Mouse (Mus musculus) T-cell, adult 2 months (primary cell): ENCODE results near the gene Slc25a11.
A peak's percentile ranks its signal among the peaks of the same experiment; 100 is the strongest.

Source experiments
- DNase-seq: peaks from one replicate; pipeline ENCODE4 v3.0.0; 2022; ENCODE audit warnings: low spot score

Slc25a11 gene

GRCm38 (mm10) chr11:70646691-70647650, at the start of gene Slc25a11, which contains the start of gene Rnf167:
Slc25a11 (minus strand) TSS chr11:70647479.
Rnf167 (plus strand) TSS chr11:70647235.
- peak; percentile 96 for DNase-seq

- no peak for DNase-seq
Measured at GRCm38 (mm10) chr11:70693504-70693903, 46.2 kb upstream of the Slc25a11 start.

- DNase-seq, result no peak
Measured at GRCm38 (mm10) chr11:70689578-70689977, 42.3 kb upstream of the Slc25a11 start.

GRCm38 (mm10) chr11:70688372-70688771, 41.1 kb upstream of the Slc25a11 start:
- DNase-seq, result no peak

- DNase-seq, result peak; percentile 79
Measured at GRCm38 (mm10) chr11:70687601-70688199, 40.4 kb upstream of the Slc25a11 start, which contains the start of gene Camta2. Camta2 (minus strand) TSS chr11:70688105.

GRCm38 (mm10) chr11:70686901-70687566, 39.8 kb upstream of the Slc25a11 start:
- DNase-seq, result no peak

GRCm38 (mm10) chr11:70683640-70684039, 36.4 kb upstream of the Slc25a11 start:
- DNase-seq, result no peak

- DNase-seq, result peak; percentile 40
Measured at GRCm38 (mm10) chr11:70681897-70682581, 34.8 kb upstream of the Slc25a11 start.

GRCm38 (mm10) chr11:70681170-70681569, 33.9 kb upstream of the Slc25a11 start:
- DNase-seq, result no peak

- DNase-seq, result no peak
Measured at GRCm38 (mm10) chr11:70679894-70680293, 32.6 kb upstream of the Slc25a11 start.

GRCm38 (mm10) chr11:70679361-70679760, 32.1 kb upstream of the Slc25a11 start:
- no peak for DNase-seq

GRCm38 (mm10) chr11:70678576-70678975, 31.3 kb upstream of the Slc25a11 start:
- DNase-seq, result no peak

GRCm38 (mm10) chr11:70678092-70678491, 30.8 kb upstream of the Slc25a11 start:
- no peak for DNase-seq

GRCm38 (mm10) chr11:70674501-70674900, 27.2 kb upstream of the Slc25a11 start:
- DNase-seq, result no peak

- no peak for DNase-seq
Measured at GRCm38 (mm10) chr11:70674014-70674413, 26.7 kb upstream of the Slc25a11 start.

GRCm38 (mm10) chr11:70671333-70672047, 24.2 kb upstream of the Slc25a11 start:
- DNase-seq, result no peak

- DNase-seq, result no peak
Measured at GRCm38 (mm10) chr11:70670483-70670882, 23.2 kb upstream of the Slc25a11 start.

GRCm38 (mm10) chr11:70669582-70670345, 22.5 kb upstream of the Slc25a11 start:
- DNase-seq, result peak; percentile 86

- DNase-seq, result peak; percentile 96
Measured at GRCm38 (mm10) chr11:70668771-70669505, 21.7 kb upstream of the Slc25a11 start, which contains the start of gene Spag7. Spag7 (minus strand) TSS chr11:70669416.
